Mouse (Mus musculus): ENCODE measurements around the gene Cox10. TPM values are rescaled to one million over a fixed set of nuclear protein-coding genes. Genes with fewer than 3 reads are reported as not detected.

The Cox10 gene
- polyA plus RNA-seq (2017; shearing (Covaris generic)), result 36.8 TPM

GRCm38 (mm10) chr11:64078956-64079726, at the start of gene Cox10:
Gene Cox10 (minus strand): TSS chr11:64079468.

GRCm38 (mm10) chr11:63922091-63922621, 157.1 kb downstream of the Cox10 start, which contains the start of gene Hs3st3b1:
Gene Hs3st3b1 (minus strand): TSS chr11:63922290.

Other genes starting within 250 kb of the Cox10 start
- 33.4 TPM for gene Hs3st3b1, start 157.2 kb downstream of the Cox10 start, polyA plus RNA-seq (2017; shearing (Covaris generic))

Data from naive thymus-derived CD4-positive, alpha-beta T cell, adult 5 months (primary cell).